Mouse (Mus musculus) limb, embryonic 14.5 days (tissue): ENCODE measurements around the gene Abcd3. TPM values are rescaled to one million over a fixed set of nuclear protein-coding genes. Genes with fewer than 3 reads are reported as not detected.

ENCODE experiments used
- ATAC-seq: fragments of 200-750 bp; cut with Nextera tagmentation; 2 replicates; pipeline ENCODE4 v1.8.0; 2017; ENCODE audit warnings: low read depth, moderate number of reproducible peaks, moderate TSS enrichment; ENCODE audit not compliant: low FRiP score
- DNase-seq: peaks from one replicate; pipeline ENCODE4 v3.0.0-alpha.2; 2015; ENCODE audit warnings: low spot score
- H3K27ac ChIP-seq: fragments of 300-500 bp; sonication (generic); replicated peaks from 2 replicates; pipeline ENCODE4 v1.5.1; 2014; ENCODE audit warnings: low read depth, mild to moderate bottlenecking, low read length, moderate library complexity, mixed read lengths
- H3K27me3 ChIP-seq: fragments of 300-500 bp; sonication (generic); 2 replicates; pipeline ENCODE4 v1.6.1; 2014; ENCODE audit warnings: low read length, mixed read lengths; ENCODE audit not compliant: control insufficient read depth, insufficient read depth
- H3K36me3 ChIP-seq: fragments of 300-500 bp; sonication (generic); 2 replicates; pipeline ENCODE4 v1.6.1; 2014; ENCODE audit warnings: mild to moderate bottlenecking, low read length, moderate library complexity, mixed read lengths; ENCODE audit not compliant: control insufficient read depth, insufficient read depth
- H3K4me1 ChIP-seq: fragments of 300-500 bp; sonication (generic); 2 replicates; pipeline ENCODE4 v1.6.1; 2014; ENCODE audit warnings: antibody characterized with exemption, low read length, mixed read lengths; ENCODE audit not compliant: control insufficient read depth, insufficient read depth
- H3K4me2 ChIP-seq: fragments of 300-500 bp; sonication (generic); replicated peaks from 2 replicates; pipeline ENCODE4 v1.6.1; 2014; ENCODE audit warnings: low read depth, mild to moderate bottlenecking, low read length, moderate library complexity; ENCODE audit not compliant: severe bottlenecking
- H3K4me3 ChIP-seq: fragments of 300-500 bp; sonication (generic); replicated peaks from 2 replicates; pipeline ENCODE4 v1.5.1; 2014; ENCODE audit warnings: low read length
- H3K9ac ChIP-seq: fragments of 300-500 bp; sonication (generic); 2 replicates; pipeline ENCODE4 v1.6.1; 2014; ENCODE audit warnings: mild to moderate bottlenecking, low read depth, low read length, moderate library complexity; ENCODE audit not compliant: severe bottlenecking
- H3K9me3 ChIP-seq: fragments of 300-500 bp; sonication (generic); 2 replicates; pipeline ENCODE4 v1.6.1; 2016; ENCODE audit warnings: low read length; ENCODE audit not compliant: control insufficient read depth
- POLR2A ChIP-seq: fragments of 200-500 bp; IDR thresholded peaks from 2 replicates; pipeline ENCODE4 v1.8.0; 2012; ENCODE audit warnings: inconsistent platforms, mild to moderate bottlenecking, moderate library complexity, borderline replicate concordance; ENCODE audit not compliant: insufficient read depth, insufficient read length; ENCODE audit errors: extremely low read depth
- WGBS: fragments of 180-500 bp; shearing (Covaris S2); extraction: QIAGEN DNeasy Blood & Tissue Kit; methylation state at CpG from one replicate; pipeline ENCODE4 v1.1.7; 2014; 5-methylcytosine and 5-hydroxymethylcytosine counted together
- polyA plus RNA-seq, 2 experiments: library from polyadenylated mRNA; depleted of rRNA in 1 of 2; stranded (reverse) in 1 of 2; unstranded in 1 of 2; fragments of >200 nt; fragmentation: Nextera tagmentation in 1 of 2; extraction: Ambion mirVana in 1 of 2; gene quantifications; 2 replicates each; pipeline versions ENCODE4 v1.2.1 to v1.2.3; 2012 to 2014

Gene Abcd3
- polyA plus RNA-seq (2012; rRNA removed) = 20.2 and 24.6 TPM in 2 replicates
- polyA plus RNA-seq (2014; fragmentation: Nextera tagmentation; extraction: Ambion mirVana) = 55.3 and 58.2 TPM in 2 replicates

DNA sequence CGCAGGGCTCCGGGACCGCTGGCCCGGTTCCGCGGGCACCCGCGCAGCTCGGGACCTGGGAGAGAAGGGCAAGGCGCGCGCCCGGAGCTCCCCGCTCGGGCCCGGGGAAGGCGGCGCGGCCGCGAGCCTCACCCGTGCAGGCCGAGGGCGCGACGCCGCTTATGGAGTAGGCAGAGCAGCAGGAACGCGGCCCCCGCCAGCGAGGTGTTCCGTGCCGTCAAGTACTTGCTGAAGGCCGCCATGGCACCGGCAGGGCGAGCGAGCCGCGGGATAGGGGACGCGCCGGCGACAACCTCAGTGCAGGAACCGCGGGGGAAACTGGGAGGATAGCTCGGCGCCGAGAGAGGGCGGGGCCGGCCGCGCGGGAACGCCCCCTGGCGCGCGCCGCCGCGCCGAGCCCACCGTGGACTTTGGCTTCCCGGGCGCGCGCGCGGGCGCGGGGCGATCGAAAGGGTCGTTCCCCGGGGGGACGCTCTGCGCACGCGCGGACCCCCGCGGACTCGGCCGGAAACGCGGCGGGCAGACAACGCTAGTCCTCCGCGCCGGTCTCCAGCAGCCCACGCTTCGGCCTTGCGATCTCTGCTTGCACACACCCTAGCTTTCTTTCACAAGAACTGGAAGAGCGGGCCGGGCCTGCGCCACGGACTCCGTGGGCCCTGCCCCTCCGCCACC, at the start of gene Abcd3:
TSS of gene Abcd3 (minus strand) at position 426 of the 672 bp plus-strand sequence.
- peak within 1 kb of the TSS; percentile 85 for H3K4me3 ChIP-seq
- no peaks in the 10 kb centered on the region for H3K9me3 ChIP-seq
- H3K9ac ChIP-seq = peak within 1 kb of the TSS; percentile 91
- H3K4me2 ChIP-seq = peak within 1 kb of the TSS; percentile 67
- H3K4me1 ChIP-seq = peaks cover 20% of the 10 kb centered on the region
- 0% methylated on average over 44 of the region's 99 CpGs for WGBS
- TF ChIP-seq POLR2A = peak; percentile 83; the same call in 1 of the 2 replicates
- H3K27me3 ChIP-seq = no peaks in the 10 kb centered on the region
- ATAC-seq (peak; percentile 93), DNase-seq (peak; percentile 93)
- H3K27ac ChIP-seq = peak within 1 kb of the TSS; percentile 95
- H3K36me3 ChIP-seq = no peaks in the 10 kb centered on the region

DNA sequence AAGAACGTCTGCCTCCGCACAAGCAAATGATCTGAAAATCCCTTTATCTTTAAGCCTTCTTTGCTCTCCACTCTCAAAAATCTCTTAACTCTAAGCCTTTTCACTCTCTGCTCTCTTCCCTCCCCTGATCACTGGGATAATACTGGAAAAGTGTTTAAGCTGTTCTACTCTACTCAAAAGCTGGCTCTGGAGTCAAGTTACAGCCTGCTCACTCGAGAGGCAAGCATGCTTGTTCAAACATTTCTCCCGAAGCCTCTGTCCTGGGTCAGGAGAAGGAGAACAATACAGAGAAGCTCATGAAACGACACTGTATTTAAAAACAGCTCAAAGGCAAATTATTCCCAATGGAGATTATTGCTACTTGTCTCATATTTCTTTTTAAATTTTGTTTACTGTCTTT, 44.0 kb upstream of the Abcd3 start:
- Histone ChIP-seq H3K36me3 (no peaks in the 10 kb centered on the region), H3K27me3 (no peaks in the 10 kb centered on the region), H3K9me3 (no peaks in the 10 kb centered on the region), H3K4me3 (no peak overlapping the region), H3K4me2 (no peak overlapping the region), H3K9ac (0 out of 2 replicates have a peak overlapping the region, but pooled peaks have one; percentile 6), H3K4me1 (0 out of 2 replicates have a peak, but pooled peaks cover 4% of the 10 kb centered on the region), H3K27ac (no peak overlapping the region; the same call in 1 of the 2 replicates)
- peak; percentile 71; the same call in 1 of the 2 replicates for ATAC-seq
- no peak for TF ChIP-seq POLR2A
- DNase-seq = peak; percentile 52
- 27% methylated on average over 5 of the region's 5 CpGs for WGBS

DNA sequence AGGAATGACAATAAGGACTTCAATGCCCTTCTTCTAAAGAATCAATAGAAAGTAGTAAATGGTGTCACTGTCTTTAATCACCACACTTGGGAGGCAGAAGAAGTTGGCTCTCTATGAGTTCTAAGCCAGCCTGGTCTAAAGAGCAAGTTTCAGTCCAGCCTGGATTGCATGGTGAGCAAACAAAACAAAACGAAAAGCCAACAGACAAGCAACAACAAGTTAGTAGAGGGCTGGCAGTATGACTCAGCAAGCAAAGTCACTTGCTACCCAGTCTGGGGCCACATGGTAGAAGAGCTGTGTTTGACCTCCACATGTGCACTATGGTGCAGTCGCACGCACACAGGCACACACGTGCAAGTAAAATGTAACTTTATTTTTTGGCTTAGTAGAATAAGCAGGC, 41.0 kb upstream of the Abcd3 start:
- Histone ChIP-seq H3K4me2 (no peak overlapping the region), H3K27ac (no peak overlapping the region), H3K4me3 (no peak overlapping the region), H3K9me3 (no peaks in the 10 kb centered on the region), H3K9ac (no peak overlapping the region), H3K27me3 (no peaks in the 10 kb centered on the region), H3K4me1 (0 out of 2 replicates have a peak, but pooled peaks cover 4% of the 10 kb centered on the region), H3K36me3 (no peaks in the 10 kb centered on the region)
- no peak for TF ChIP-seq POLR2A
- DNase-seq (no peak), ATAC-seq (no peak)
- WGBS = 95% methylated on average over 4 of the region's 4 CpGs

DNA sequence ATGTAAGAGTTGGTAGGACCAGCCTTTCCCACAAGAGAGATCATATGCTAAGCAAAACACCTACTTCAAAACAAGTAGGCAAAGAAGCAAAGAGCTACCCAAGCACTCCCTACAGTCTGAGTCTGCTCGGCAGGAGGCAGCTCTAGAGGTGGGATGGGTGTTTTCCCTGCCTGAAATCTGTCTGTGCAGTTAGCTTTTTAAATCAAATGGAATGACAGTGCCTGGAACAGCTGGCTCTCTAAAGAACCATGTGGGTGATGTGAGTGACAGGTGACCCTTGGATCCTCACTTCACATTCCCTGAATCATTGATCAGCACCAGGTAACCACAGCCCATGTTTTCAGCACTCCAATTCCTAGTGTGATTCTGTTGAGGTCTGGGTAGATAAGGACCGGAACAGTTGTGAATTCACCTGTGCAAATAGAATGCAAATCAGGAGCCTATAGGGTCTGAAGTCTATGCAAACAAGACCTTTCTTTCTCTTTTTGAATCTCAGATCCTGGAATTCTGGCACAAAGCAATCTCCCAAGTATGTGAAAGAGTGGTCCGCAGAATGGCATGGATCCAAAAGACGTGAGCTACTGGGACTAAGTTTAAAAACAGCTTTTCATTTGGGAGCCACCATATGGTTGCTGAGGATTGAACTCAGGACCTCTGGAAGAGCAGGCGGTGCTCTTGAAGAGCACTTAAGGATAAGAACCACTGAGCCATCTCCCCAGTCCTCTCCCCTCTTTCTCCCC, 38.8 kb upstream of the Abcd3 start:
- no peaks in the 10 kb centered on the region for H3K27me3 ChIP-seq
- H3K27ac ChIP-seq = no peak overlapping the region
- no peak overlapping the region for H3K4me2 ChIP-seq
- DNase-seq = no peak
- TF ChIP-seq POLR2A = no peak
- 74% methylated on average over 5 of the region's 5 CpGs for WGBS
- no peak overlapping the region for H3K9ac ChIP-seq
- H3K4me3 ChIP-seq = no peak overlapping the region
- no peaks in the 10 kb centered on the region for H3K9me3 ChIP-seq
- 0 out of 2 replicates have a peak, but pooled peaks cover 2% of the 10 kb centered on the region for H3K4me1 ChIP-seq
- no peak for ATAC-seq
- H3K36me3 ChIP-seq = no peaks in the 10 kb centered on the region

DNA sequence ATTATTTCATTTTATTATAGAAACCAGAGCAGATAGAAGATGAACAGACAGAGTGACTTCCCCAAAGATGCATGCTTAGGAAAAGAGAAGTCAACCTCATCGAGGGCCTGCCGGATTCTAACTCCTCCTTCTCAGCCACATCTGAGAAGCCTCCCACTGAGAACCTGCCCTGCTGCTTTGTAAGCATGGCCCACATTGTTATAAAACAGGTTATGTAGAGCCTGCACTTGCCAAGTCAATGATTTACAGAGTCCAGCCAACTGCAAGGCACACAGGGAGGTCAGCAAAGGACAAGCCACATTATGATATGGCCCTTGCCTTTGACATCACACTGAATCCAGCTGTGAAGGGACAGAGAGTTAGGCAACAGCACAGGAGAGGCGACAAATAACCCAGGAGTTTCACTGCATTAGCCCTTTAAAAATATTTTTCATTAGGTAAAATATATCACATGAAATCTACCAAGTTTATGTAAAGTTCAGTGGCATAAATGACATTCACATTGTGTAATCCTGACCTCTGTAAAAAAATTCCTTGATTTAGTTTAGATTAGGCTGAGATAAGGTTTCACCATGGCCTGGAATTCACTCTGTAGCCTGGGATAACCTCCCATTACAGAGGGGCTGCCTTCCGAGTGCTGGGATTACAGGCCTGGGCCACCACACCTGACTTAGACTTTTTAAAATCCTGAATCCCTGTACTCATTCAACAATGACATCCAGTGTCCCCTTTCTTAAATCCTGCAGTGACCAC, 37.1 kb upstream of the Abcd3 start:
- Histone ChIP-seq H3K27ac (no peak overlapping the region), H3K4me1 (no peaks in the 10 kb centered on the region), H3K36me3 (no peaks in the 10 kb centered on the region), H3K9ac (no peak overlapping the region), H3K9me3 (no peaks in the 10 kb centered on the region), H3K4me2 (no peak overlapping the region), H3K4me3 (no peak overlapping the region), H3K27me3 (no peaks in the 10 kb centered on the region)
- 42% methylated on average over 4 of the region's 4 CpGs for WGBS
- no peak for TF ChIP-seq POLR2A
- no peak for DNase-seq
- no peak for ATAC-seq
